8 mouse cellular contexts compared by ENCODE assay signal in genomic region chr4:118409142-118409900, GRCm38 (mm10). TPM values are rescaled to one million over a fixed set of nuclear protein-coding genes. Genes with fewer than 3 reads are reported as not detected.
DNase-seq lines count a peak whose midpoint lies in the region; ATAC-seq and TF ChIP-seq lines count a peak whose summit lies in the region.

TSS of gene Szt2 (minus strand) at chr4:118409273.
TSS of gene Med8 (plus strand) at chr4:118409337.

- peak within 1 kb of the TSS; percentile 96 for H3K4me2 ChIP-seq in heart, embryonic 12.5 days
- peak within 1 kb of the TSS; percentile 72 for H3K4me2 ChIP-seq in kidney, postnatal 0 days (ENCODE audit: low read length)
- peak within 1 kb of the TSS; percentile 93 for H3K4me2 ChIP-seq in liver, embryonic 11.5 days
- H3K4me2 ChIP-seq in stomach, embryonic 14.5 days (replicated peaks; ENCODE audit: low read depth, low read length) = peak within 1 kb of the TSS; percentile 80

- ATAC-seq in heart, embryonic 12.5 days (ENCODE audit: insufficient number of reproducible peaks, low FRiP score) = peak; percentile 96
- peak; percentile 96 for ATAC-seq in kidney, postnatal 0 days (replicated peaks; ENCODE audit: low FRiP score, low read depth)
- peak; percentile 97 for ATAC-seq in liver, embryonic 11.5 days (replicated peaks; ENCODE audit: low FRiP score)
- ATAC-seq in stomach, embryonic 14.5 days (ENCODE audit: insufficient number of reproducible peaks, insufficient read depth, low FRiP score, low read depth) = peak; percentile 94

- H3K27ac ChIP-seq in heart, embryonic 12.5 days (ENCODE audit: poor library complexity, severe bottlenecking) = peak within 1 kb of the TSS; percentile 10
- peak within 1 kb of the TSS; percentile 87 for H3K27ac ChIP-seq in kidney, postnatal 0 days
- peak within 1 kb of the TSS; percentile 40 for H3K27ac ChIP-seq in liver, embryonic 11.5 days (ENCODE audit: low read depth, low read length)
- peak within 1 kb of the TSS; percentile 66; the same call in 1 of the 2 replicates for H3K27ac ChIP-seq in stomach, embryonic 14.5 days (ENCODE audit: low read length)

- H3K79me2 ChIP-seq in C2C12 (ENCODE audit: control insufficient read depth, insufficient read depth) = peaks cover 54% of the 10 kb centered on the region

- peaks cover 29% of the 10 kb centered on the region for H3K79me3 ChIP-seq in C2C12 (ENCODE audit: low read depth)

- peak; percentile 48; the same call in 1 of the 2 replicates for TF ChIP-seq POLR2A in brain, embryonic 14.5 days (IDR thresholded peaks at IDR 0.05; ENCODE audit: borderline replicate concordance, extremely low read depth, insufficient read depth, insufficient read length, poor library complexity, severe bottlenecking)

- WGBS in heart, embryonic 12.5 days = under 1% methylated on average over 52 of the region's 53 CpGs
- under 1% methylated on average over 53 of the region's 53 CpGs for WGBS in kidney, postnatal 0 days
- under 1% methylated on average over 53 of the region's 53 CpGs for WGBS in liver, embryonic 11.5 days
- WGBS in stomach, embryonic 14.5 days = under 1% methylated on average over 53 of the region's 53 CpGs

- H3K4me3 ChIP-seq in C2C12 (ENCODE audit: insufficient read depth, poor library complexity, severe bottlenecking) = peak within 1 kb of the TSS; percentile 81
- peak within 1 kb of the TSS; percentile 89 for H3K4me3 ChIP-seq in erythroblast, embryonic 14.5 days (replicated peaks)
- H3K4me3 ChIP-seq in heart, embryonic 12.5 days = peak within 1 kb of the TSS; percentile 89
- peak within 1 kb of the TSS; percentile 92 for H3K4me3 ChIP-seq in kidney, postnatal 0 days (replicated peaks; ENCODE audit: low read depth, low read length)
- H3K4me3 ChIP-seq in liver, embryonic 11.5 days (ENCODE audit: low read depth, low read length) = peak within 1 kb of the TSS; percentile 85
- peak within 1 kb of the TSS; percentile 83 for H3K4me3 ChIP-seq in stomach, embryonic 14.5 days (ENCODE audit: low read depth, low read length)

- peak; percentile 96 for DNase-seq in brain, embryonic 14.5 days (ENCODE audit: low read depth)
- DNase-seq in kidney, postnatal 0 days (ENCODE audit: low spot score) = peak; percentile 98
- DNase-seq in liver, embryonic 11.5 days (ENCODE audit: low spot score) = peak; percentile 92
- DNase-seq in naive thymus-derived CD4-positive, alpha-beta T cell, adult 2 months (ENCODE audit: low read depth) = peak; percentile 92

- TF ChIP-seq CTCF in C2C12 (IDR thresholded peaks at IDR 0.05; ENCODE audit: control insufficient read depth, insufficient read depth, insufficient read length) = no peak
- TF ChIP-seq CTCF in brain, embryonic 14.5 days (IDR thresholded peaks at IDR 0.05; ENCODE audit: borderline replicate concordance, extremely low read depth, insufficient read depth, insufficient read length) = no peak
- no peak for TF ChIP-seq CTCF in kidney, postnatal 0 days (IDR thresholded peaks at IDR 0.05; ENCODE audit: low read depth)

- peaks cover 33% of the 10 kb centered on the region for H3K36me3 ChIP-seq in C2C12 (ENCODE audit: control insufficient read depth, insufficient read depth)
- peaks cover 66% of the 10 kb centered on the region for H3K36me3 ChIP-seq in erythroblast, embryonic 14.5 days (ENCODE audit: control insufficient read depth)
- peaks cover 43% of the 10 kb centered on the region for H3K36me3 ChIP-seq in heart, embryonic 12.5 days
- H3K36me3 ChIP-seq in kidney, postnatal 0 days (ENCODE audit: insufficient read depth, low read length) = peaks cover 34% of the 10 kb centered on the region
- peaks cover 24% of the 10 kb centered on the region for H3K36me3 ChIP-seq in liver, embryonic 11.5 days (ENCODE audit: control insufficient read depth, insufficient read depth, low read length)
- H3K36me3 ChIP-seq in stomach, embryonic 14.5 days (ENCODE audit: control insufficient read depth, insufficient read depth, low read length) = peaks cover 34% of the 10 kb centered on the region

- H3K4me1 ChIP-seq in erythroblast, embryonic 14.5 days (ENCODE audit: control insufficient read depth) = peaks cover 39% of the 10 kb centered on the region
- H3K4me1 ChIP-seq in heart, embryonic 12.5 days (replicated peaks) = peaks cover 15% of the 10 kb centered on the region
- H3K4me1 ChIP-seq in kidney, postnatal 0 days (replicated peaks; ENCODE audit: insufficient read depth, low read length) = peaks cover 12% of the 10 kb centered on the region; the same call in 1 of the 2 replicates
- H3K4me1 ChIP-seq in liver, embryonic 11.5 days (replicated peaks; ENCODE audit: control insufficient read depth, insufficient read depth, low read length) = peaks cover 16% of the 10 kb centered on the region
- H3K4me1 ChIP-seq in stomach, embryonic 14.5 days (ENCODE audit: control insufficient read depth, insufficient read depth, low read length) = peaks cover 10% of the 10 kb centered on the region

- peak within 1 kb of the TSS; percentile 85 for H3K9ac ChIP-seq in heart, embryonic 12.5 days
- peak within 1 kb of the TSS; percentile 92 for H3K9ac ChIP-seq in kidney, postnatal 0 days (ENCODE audit: low read depth, low read length)
- H3K9ac ChIP-seq in liver, embryonic 11.5 days (ENCODE audit: low read depth, low read length) = peak within 1 kb of the TSS; percentile 93
- peak within 1 kb of the TSS; percentile 76 for H3K9ac ChIP-seq in stomach, embryonic 14.5 days (replicated peaks; ENCODE audit: low read depth, low read length)

- H3K27me3 ChIP-seq in C2C12 (ENCODE audit: control insufficient read depth, insufficient read depth, insufficient read length) = no peaks in the 10 kb centered on the region
- H3K27me3 ChIP-seq in erythroblast, embryonic 14.5 days (ENCODE audit: control insufficient read depth) = no peaks in the 10 kb centered on the region
- no peaks in the 10 kb centered on the region for H3K27me3 ChIP-seq in heart, embryonic 12.5 days (replicated peaks)
- no peaks in the 10 kb centered on the region for H3K27me3 ChIP-seq in kidney, postnatal 0 days (ENCODE audit: insufficient read depth, low read length)
- no peaks in the 10 kb centered on the region for H3K27me3 ChIP-seq in liver, embryonic 11.5 days (replicated peaks; ENCODE audit: control insufficient read depth, insufficient read depth, low read length)
- H3K27me3 ChIP-seq in stomach, embryonic 14.5 days (ENCODE audit: control insufficient read depth, insufficient read depth, low read length) = no peaks in the 10 kb centered on the region

- H3ac ChIP-seq in C2C12 (ENCODE audit: control insufficient read depth, insufficient read length, low read depth) = peak within 1 kb of the TSS; percentile 90

- no peaks in the 10 kb centered on the region for H3K9me3 ChIP-seq in erythroblast, embryonic 14.5 days (ENCODE audit: control insufficient read depth, low read length)
- H3K9me3 ChIP-seq in heart, embryonic 12.5 days (replicated peaks) = no peaks in the 10 kb centered on the region
- H3K9me3 ChIP-seq in kidney, postnatal 0 days (replicated peaks; ENCODE audit: low read length) = no peaks in the 10 kb centered on the region
- no peaks in the 10 kb centered on the region for H3K9me3 ChIP-seq in liver, embryonic 11.5 days (ENCODE audit: control insufficient read depth, low read length)
- no peaks in the 10 kb centered on the region for H3K9me3 ChIP-seq in stomach, embryonic 14.5 days (ENCODE audit: control insufficient read depth, low read depth, low read length)

TF ChIP-seq in C2C12, 6 proteins besides CTCF, POLR2A, EP300 and RAD21:
- TF ChIP-seq MYOG (IDR thresholded peaks at IDR 0.05; ENCODE audit: control insufficient read depth, extremely low read depth, insufficient read length) = no peak

RNA-seq across cellular contexts. Expression of gene Szt2, which starts in this region (rescaled TPM):
- polyA plus RNA-seq in C2C12 (2012; fragmentation: generic; extraction: Trizol) = 7.6 TPM
- 32.5 and 48.7 TPM in 2 replicates for polyA plus RNA-seq in brain, embryonic 14.5 days (2012; rRNA removed)
- 8.5 and 9.3 TPM in 2 replicates for polyA plus RNA-seq in erythroblast, embryonic 14.5 days (2012)
- 6.7 and 8.5 TPM in 2 replicates for polyA plus RNA-seq in heart, embryonic 12.5 days (2016; fragmentation: Nextera tagmentation; extraction: Ambion mirVana)
- 3.3 and 3.6 TPM in 2 replicates for polyA plus RNA-seq in kidney, postnatal 0 days (2015; fragmentation: Nextera tagmentation; extraction: Ambion mirVana)
- 7.5 and 10.4 TPM in 2 replicates for polyA plus RNA-seq in liver, embryonic 11.5 days (2014; fragmentation: Nextera tagmentation; extraction: Ambion mirVana)
- 10.7 and 14.5 TPM in 2 replicates for polyA plus RNA-seq in stomach, embryonic 14.5 days (2014; fragmentation: Nextera tagmentation; extraction: Ambion mirVana)

RNA-seq across cellular contexts. Expression of gene Med8, which starts in this region (rescaled TPM):
- polyA plus RNA-seq in C2C12 (2012; fragmentation: generic; extraction: Trizol) = 77.2 TPM
- 83.4 and 95.1 TPM in 2 replicates for polyA plus RNA-seq in brain, embryonic 14.5 days (2012; rRNA removed)
- polyA plus RNA-seq in erythroblast, embryonic 14.5 days (2012) = 6.4 and 8.6 TPM in 2 replicates
- polyA plus RNA-seq in heart, embryonic 12.5 days (2016; fragmentation: Nextera tagmentation; extraction: Ambion mirVana) = 79.7 and 81.3 TPM in 2 replicates
- polyA plus RNA-seq in kidney, postnatal 0 days (2015; fragmentation: Nextera tagmentation; extraction: Ambion mirVana) = 89.6 and 92.8 TPM in 2 replicates
- polyA plus RNA-seq in liver, embryonic 11.5 days (2014; fragmentation: Nextera tagmentation; extraction: Ambion mirVana) = 141 and 149 TPM in 2 replicates
- 87.1 and 99.7 TPM in 2 replicates for polyA plus RNA-seq in stomach, embryonic 14.5 days (2014; fragmentation: Nextera tagmentation; extraction: Ambion mirVana)

Comparison
In these comparisons a context has a peak if more than half of its experiments do, and no peak if none do; other contexts are left out.
1. Peak in every context shown above with its lines: DNase-seq, ATAC-seq, H3K4me3 ChIP-seq and H3K27ac ChIP-seq.
2. H3K27ac ChIP-seq: peak in every context shown above with its lines; median percentile 87 in kidney, postnatal 0 days; 66 in stomach, embryonic 14.5 days; 40 in liver, embryonic 11.5 days; 10 in heart, embryonic 12.5 days.